Mouse (Mus musculus): ENCODE measurements around the gene Sarnp. TPM values are rescaled to one million over a fixed set of nuclear protein-coding genes. Genes with fewer than 3 reads are reported as not detected.

Sarnp gene
- total and polyA plus RNA-seq, 2 experiments from 2014 or later, result 24.3 to 126 TPM

DNA sequence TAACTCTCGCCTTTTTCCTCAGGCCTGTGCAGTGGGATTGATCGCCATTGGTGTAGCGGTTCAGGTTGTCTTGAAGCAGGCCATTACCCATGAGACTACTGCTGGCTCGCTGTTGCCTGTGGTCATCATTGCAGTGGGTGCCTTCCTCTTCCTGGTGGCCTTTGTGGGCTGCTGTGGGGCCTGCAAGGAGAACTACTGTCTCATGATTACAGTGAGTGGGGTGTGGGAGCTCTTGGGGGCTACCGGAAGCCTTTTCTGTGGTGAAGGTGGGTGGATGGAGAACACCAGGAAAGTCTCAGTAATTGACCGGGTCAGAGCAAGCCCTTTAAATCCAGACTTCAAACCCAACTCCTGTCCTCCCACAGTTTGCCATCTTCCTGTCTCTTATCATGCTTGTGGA lies 94.3 kb downstream of the Sarnp start:
- Histone ChIP-seq H3K4me1 (ENCODE audit: insufficient read depth, low read length) (no peaks in the 10 kb centered on the region), H3K9me3 (ENCODE audit: low read length) (no peaks in the 10 kb centered on the region), H3K27me3 (ENCODE audit: insufficient read depth, low read length) (no peaks in the 10 kb centered on the region), H3K9ac (replicated peaks; ENCODE audit: low read length) (no peak overlapping the region), H3K4me2 (ENCODE audit: low read depth, low read length) (peak overlapping the region; percentile 63), H3K27ac (no peak overlapping the region; the same call in 1 of the 2 replicates), H3K4me3 (ENCODE audit: low read length) (peak overlapping the region; percentile 87), H3K36me3 (ENCODE audit: insufficient read depth, low read length) (no peaks in the 10 kb centered on the region; the same call in 1 of the 2 replicates)
- WGBS, result 76% methylated on average over 6 of the region's 6 CpGs
- TF ChIP-seq CTCF (IDR thresholded peaks at IDR 0.05; ENCODE audit: low read depth), result no peak
- DNase-seq (ENCODE audit: low spot score) (no peak), ATAC-seq (no peak)

DNA sequence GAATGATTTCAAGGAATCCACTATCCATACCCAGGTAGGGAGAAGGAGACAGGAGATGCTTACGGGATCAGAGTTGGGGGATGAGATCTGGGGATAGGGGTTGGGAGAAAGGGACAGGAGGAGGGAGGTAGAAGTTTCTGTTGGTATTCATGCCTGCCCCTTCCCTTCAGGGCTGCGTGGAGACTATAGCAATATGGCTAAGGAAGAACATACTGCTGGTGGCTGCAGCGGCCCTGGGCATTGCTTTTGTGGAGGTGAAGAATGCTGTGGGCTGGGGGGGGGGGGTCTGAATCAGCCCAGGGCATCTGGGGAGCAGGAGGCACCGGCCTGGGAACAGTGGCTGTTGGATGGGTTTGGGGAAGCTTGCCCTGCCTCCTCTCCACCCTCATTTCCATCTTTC lies 95.1 kb downstream of the Sarnp start:
- WGBS, result 74% methylated on average over 4 of the region's 4 CpGs
- H3K27ac ChIP-seq, result no peak overlapping the region
- no peak overlapping the region for H3K9ac ChIP-seq (replicated peaks; ENCODE audit: low read length)
- no peaks in the 10 kb centered on the region for H3K27me3 ChIP-seq (ENCODE audit: insufficient read depth, low read length)
- H3K4me1 ChIP-seq (ENCODE audit: insufficient read depth, low read length), result no peaks in the 10 kb centered on the region
- no peak overlapping the region for H3K4me3 ChIP-seq (ENCODE audit: low read length)
- TF ChIP-seq CTCF (IDR thresholded peaks at IDR 0.05; ENCODE audit: low read depth), result no peak
- no peaks in the 10 kb centered on the region; the same call in 1 of the 2 replicates for H3K36me3 ChIP-seq (ENCODE audit: insufficient read depth, low read length)
- H3K4me2 ChIP-seq (ENCODE audit: low read depth, low read length), result peak overlapping the region; percentile 63
- no peak for ATAC-seq
- H3K9me3 ChIP-seq (ENCODE audit: low read length), result no peaks in the 10 kb centered on the region
- no peak for DNase-seq (ENCODE audit: low spot score)

DNA sequence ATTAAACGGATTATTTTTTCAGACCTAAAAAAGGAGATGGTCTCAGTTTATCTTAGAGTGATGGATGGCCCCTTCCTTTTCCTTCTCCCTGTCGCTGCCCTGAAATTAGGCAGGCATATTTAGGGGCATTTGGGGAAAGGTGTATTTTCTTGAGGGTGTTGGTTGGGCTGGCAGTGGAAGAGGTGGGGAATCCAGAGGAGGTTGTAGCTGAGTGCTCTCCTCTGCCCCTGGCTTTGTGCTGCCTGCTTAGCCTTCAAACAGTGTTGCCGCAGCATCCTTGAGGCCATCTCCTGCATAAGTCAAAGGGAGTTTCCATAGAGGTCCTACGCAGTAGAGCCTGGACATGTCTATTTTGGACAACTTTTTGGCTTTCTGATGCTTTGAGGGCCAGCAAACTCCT lies 95.7 kb downstream of the Sarnp start:
- Histone ChIP-seq H3K27ac (no peak overlapping the region), H3K9me3 (ENCODE audit: low read length) (no peaks in the 10 kb centered on the region), H3K27me3 (ENCODE audit: insufficient read depth, low read length) (no peaks in the 10 kb centered on the region), H3K9ac (replicated peaks; ENCODE audit: low read length) (no peak overlapping the region), H3K4me2 (ENCODE audit: low read depth, low read length) (no peak overlapping the region; the same call in 1 of the 2 replicates), H3K36me3 (ENCODE audit: insufficient read depth, low read length) (no peaks in the 10 kb centered on the region; the same call in 1 of the 2 replicates), H3K4me3 (ENCODE audit: low read length) (no peak overlapping the region), H3K4me1 (ENCODE audit: insufficient read depth, low read length) (no peaks in the 10 kb centered on the region)
- DNase-seq (ENCODE audit: low spot score), result no peak
- ATAC-seq, result no peak
- TF ChIP-seq CTCF (IDR thresholded peaks at IDR 0.05; ENCODE audit: low read depth), result no peak
- 73% methylated on average over 4 of the region's 4 CpGs for WGBS

DNA sequence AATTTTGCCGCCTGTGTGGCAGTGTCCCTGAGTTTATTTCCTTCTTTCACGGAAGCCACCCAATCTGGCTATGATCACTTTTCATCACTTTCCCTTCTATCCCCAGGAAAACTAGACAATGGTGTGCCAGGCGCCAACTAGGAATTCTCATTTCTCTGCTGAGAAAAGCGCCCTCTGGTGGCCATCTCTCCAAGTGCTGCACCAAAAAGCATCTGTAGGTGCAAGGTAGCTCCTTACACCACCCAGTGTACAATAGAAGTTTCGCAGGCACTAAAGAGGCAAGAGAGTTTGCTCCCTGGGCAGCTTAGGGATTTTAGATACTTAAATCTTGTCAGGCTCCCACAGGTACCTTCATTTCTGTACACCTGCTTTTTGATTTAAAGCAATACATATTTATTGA lies 96.1 kb downstream of the Sarnp start:
- no peak overlapping the region for H3K4me2 ChIP-seq (ENCODE audit: low read depth, low read length)
- H3K4me3 ChIP-seq (ENCODE audit: low read length), result no peak overlapping the region
- peak; percentile 98 for TF ChIP-seq CTCF (IDR thresholded peaks at IDR 0.05; ENCODE audit: low read depth)
- WGBS, result 6% methylated on average over 5 of the region's 5 CpGs
- H3K4me1 ChIP-seq (ENCODE audit: insufficient read depth, low read length), result no peaks in the 10 kb centered on the region
- H3K27ac ChIP-seq, result no peak overlapping the region
- no peaks in the 10 kb centered on the region for H3K27me3 ChIP-seq (ENCODE audit: insufficient read depth, low read length)
- DNase-seq (ENCODE audit: low spot score), result peak; percentile 96
- no peaks in the 10 kb centered on the region for H3K9me3 ChIP-seq (ENCODE audit: low read length)
- H3K9ac ChIP-seq (replicated peaks; ENCODE audit: low read length), result no peak overlapping the region
- H3K36me3 ChIP-seq (ENCODE audit: insufficient read depth, low read length), result no peaks in the 10 kb centered on the region; the same call in 1 of the 2 replicates
- peak; percentile 24 for ATAC-seq

DNA sequence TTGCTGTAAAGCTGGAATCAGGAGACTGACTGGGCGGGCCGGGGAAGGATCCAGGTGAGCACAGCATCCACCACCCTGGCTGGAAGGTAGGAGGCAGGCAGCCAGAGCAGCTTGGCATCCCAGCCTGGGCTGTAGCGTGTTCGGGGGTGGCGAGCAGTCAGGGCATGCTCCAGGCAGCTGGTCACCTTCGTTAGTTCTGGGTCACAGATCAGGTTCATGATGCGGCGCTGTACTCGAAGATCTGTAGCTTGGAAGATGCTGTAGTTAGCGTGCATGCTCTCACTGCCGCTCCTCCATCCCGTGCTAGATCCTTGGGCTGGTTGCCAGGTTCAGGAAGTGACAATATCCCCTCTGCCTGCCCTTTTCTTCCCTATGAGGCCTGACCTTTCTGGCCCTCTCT lies 96.6 kb downstream of the Sarnp start:
- H3K27ac ChIP-seq, result no peak overlapping the region

DNA sequence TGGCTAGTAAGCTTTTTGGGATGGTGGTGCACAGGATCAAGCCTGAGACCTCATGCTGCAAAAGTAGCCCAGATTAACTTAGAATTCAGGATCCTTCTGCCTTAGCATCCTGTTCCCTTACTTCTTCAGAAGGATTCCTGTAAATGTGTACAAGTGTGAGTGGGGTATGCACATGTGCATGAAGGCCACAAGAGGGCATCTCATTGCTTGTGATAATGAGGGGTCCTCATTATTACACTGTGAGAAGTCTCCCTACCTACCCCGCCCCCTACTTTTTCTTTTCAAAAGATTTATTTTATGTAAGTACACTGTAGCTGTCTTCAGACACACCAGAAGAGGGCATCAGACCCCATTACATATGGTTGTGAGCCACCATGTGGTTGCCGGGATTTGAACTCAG lies 98.4 kb downstream of the Sarnp start:
- no peak overlapping the region for H3K9ac ChIP-seq (replicated peaks; ENCODE audit: low read length)
- WGBS, result 91% methylated on average over 2 of the region's 2 CpGs
- no peak overlapping the region for H3K27ac ChIP-seq
- no peaks in the 10 kb centered on the region for H3K27me3 ChIP-seq (ENCODE audit: insufficient read depth, low read length)
- H3K4me3 ChIP-seq (ENCODE audit: low read length), result no peak overlapping the region
- no peaks in the 10 kb centered on the region for H3K4me1 ChIP-seq (ENCODE audit: insufficient read depth, low read length)
- peak; percentile 56 for TF ChIP-seq CTCF (IDR thresholded peaks at IDR 0.05; ENCODE audit: low read depth)
- no peak overlapping the region for H3K4me2 ChIP-seq (ENCODE audit: low read depth, low read length)
- no peak for ATAC-seq
- no peaks in the 10 kb centered on the region; the same call in 1 of the 2 replicates for H3K36me3 ChIP-seq (ENCODE audit: insufficient read depth, low read length)
- H3K9me3 ChIP-seq (ENCODE audit: low read length), result no peaks in the 10 kb centered on the region
- DNase-seq (ENCODE audit: low spot score), result peak; percentile 25

More for the DNA sequence above, 96.6 kb downstream of the Sarnp start:
- ATAC-seq (no peak), DNase-seq (ENCODE audit: low spot score) (no peak)
- WGBS, result 56% methylated on average over 12 of the region's 12 CpGs
- H3K4me2 ChIP-seq (ENCODE audit: low read depth, low read length), result no peak overlapping the region
- H3K9me3 ChIP-seq (ENCODE audit: low read length), result no peaks in the 10 kb centered on the region
- H3K4me1 ChIP-seq (ENCODE audit: insufficient read depth, low read length), result no peaks in the 10 kb centered on the region
- H3K36me3 ChIP-seq (ENCODE audit: insufficient read depth, low read length), result no peaks in the 10 kb centered on the region; the same call in 1 of the 2 replicates
- no peak overlapping the region for H3K9ac ChIP-seq (replicated peaks; ENCODE audit: low read length)
- no peaks in the 10 kb centered on the region for H3K27me3 ChIP-seq (ENCODE audit: insufficient read depth, low read length)
- no peak overlapping the region for H3K4me3 ChIP-seq (ENCODE audit: low read length)
- TF ChIP-seq CTCF (IDR thresholded peaks at IDR 0.05; ENCODE audit: low read depth), result no peak

DNA sequence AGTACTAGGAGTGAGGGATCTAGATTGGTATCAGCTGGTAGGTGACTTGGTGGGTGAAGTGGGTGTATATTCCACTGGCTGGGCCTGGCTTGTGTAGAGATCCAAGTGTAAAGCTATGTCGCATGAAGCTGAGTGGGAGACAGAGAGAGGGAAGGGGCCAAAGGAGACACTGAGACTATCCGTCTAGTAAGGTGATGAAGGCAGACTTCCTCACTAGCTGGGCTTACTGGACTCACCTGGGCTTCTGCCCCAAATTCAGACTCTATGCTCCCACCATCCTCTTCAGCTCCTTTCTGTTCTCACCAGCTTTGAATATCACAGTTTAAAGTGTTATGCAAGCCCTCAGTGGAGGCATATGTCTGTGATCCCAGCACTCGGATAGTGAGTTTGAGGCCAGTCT lies 99.5 kb downstream of the Sarnp start:
- Histone ChIP-seq H3K9me3 (ENCODE audit: low read length) (no peaks in the 10 kb centered on the region), H3K4me1 (ENCODE audit: insufficient read depth, low read length) (peaks cover 6% of the 10 kb centered on the region), H3K27me3 (ENCODE audit: insufficient read depth, low read length) (no peaks in the 10 kb centered on the region), H3K36me3 (ENCODE audit: insufficient read depth, low read length) (no peaks in the 10 kb centered on the region; the same call in 1 of the 2 replicates), H3K4me2 (ENCODE audit: low read depth, low read length) (no peak overlapping the region), H3K4me3 (ENCODE audit: low read length) (no peak overlapping the region), H3K9ac (replicated peaks; ENCODE audit: low read length) (no peak overlapping the region), H3K27ac (no peak overlapping the region)
- ATAC-seq, result no peak
- no peak for DNase-seq (ENCODE audit: low spot score)
- TF ChIP-seq CTCF (IDR thresholded peaks at IDR 0.05; ENCODE audit: low read depth), result no peak
- WGBS, result 90% methylated on average over 3 of the region's 3 CpGs

Data from hindbrain, postnatal 0 days (tissue).